Mouse (Mus musculus) heart, embryonic 14.5 days (tissue): Measurements from ENCODE around the gene Eif4a2. TPM values are rescaled to one million over a fixed set of nuclear protein-coding genes. Genes with fewer than 3 reads are reported as not detected.
A peak's percentile ranks its signal among the peaks of the same experiment; 100 is the strongest.

Experiments used
- ATAC-seq: fragments of 200-750 bp; cut with Nextera tagmentation; 2 replicates; pipeline ENCODE4 v1.8.0; 2017; ENCODE audit warnings: low read depth, moderate TSS enrichment; ENCODE audit not compliant: insufficient number of reproducible peaks, insufficient read depth, low FRiP score
- H3K27ac ChIP-seq, 2 experiments: fragments of 200-500 bp in 1 of 2; fragments of 300-500 bp in 1 of 2; sonication (generic) in 1 of 2; replicated peaks in 1 of 2; 2 replicates each; pipeline ENCODE4 v1.5.1; 2012 to 2014; ENCODE audit warnings: low read depth in 2 of 2, low read length in 2 of 2, control low read depth in 1 of 2, mild to moderate bottlenecking in 1 of 2, mixed read lengths in 1 of 2; ENCODE audit not compliant: control insufficient read depth in 1 of 2, insufficient read depth in 1 of 2
- H3K27me3 ChIP-seq: fragments of 300-500 bp; sonication (generic); 2 replicates; pipeline ENCODE4 v1.6.1; 2014; ENCODE audit warnings: mild to moderate bottlenecking, low read length, control low read depth; ENCODE audit not compliant: control insufficient read depth, insufficient read depth
- H3K36me3 ChIP-seq: fragments of 300-500 bp; sonication (generic); 2 replicates; pipeline ENCODE4 v1.6.1; 2014; ENCODE audit warnings: mild to moderate bottlenecking, control low read depth, low read length, mixed read lengths; ENCODE audit not compliant: control insufficient read depth, insufficient read depth
- H3K4me1 ChIP-seq, 2 experiments: fragments of 200-500 bp in 1 of 2; fragments of 300-500 bp in 1 of 2; sonication (generic) in 1 of 2; 2 replicates each; pipeline ENCODE4 v1.6.1; 2012 to 2014; ENCODE audit warnings: low read length in 2 of 2, control low read depth in 1 of 2, mixed read lengths in 1 of 2; ENCODE audit not compliant: control insufficient read depth in 2 of 2, insufficient read depth in 2 of 2
- H3K4me2 ChIP-seq: fragments of 300-500 bp; sonication (generic); 2 replicates; pipeline ENCODE4 v1.6.1; 2014; ENCODE audit warnings: mild to moderate bottlenecking, low read length
- H3K4me3 ChIP-seq, 2 experiments: fragments of 200-500 bp in 1 of 2; fragments of 300-500 bp in 1 of 2; sonication (generic) in 1 of 2; 2 replicates each; pipeline ENCODE4 v1.5.1; 2012 to 2014; ENCODE audit warnings: low read length in 2 of 2, mild to moderate bottlenecking in 2 of 2, control low read depth in 1 of 2, low read depth in 1 of 2, moderate library complexity in 1 of 2; ENCODE audit not compliant: control insufficient read depth in 1 of 2, insufficient read depth in 1 of 2
- H3K9ac ChIP-seq: fragments of 300-500 bp; sonication (generic); 2 replicates; pipeline ENCODE4 v1.6.1; 2014; ENCODE audit warnings: mild to moderate bottlenecking, low read length
- H3K9me3 ChIP-seq: fragments of 300-500 bp; sonication (generic); 2 replicates; pipeline ENCODE4 v1.6.1; 2016; ENCODE audit warnings: low read length, control low read depth; ENCODE audit not compliant: control insufficient read depth
- WGBS: fragments of 180-500 bp; shearing (Covaris S2); extraction: QIAGEN DNeasy Blood & Tissue Kit; methylation state at CpG from one replicate; pipeline ENCODE4 v1.1.7; 2014; 5-methylcytosine and 5-hydroxymethylcytosine counted together
- polyA plus RNA-seq: library from polyadenylated mRNA; unstranded; fragments of >200 nt; fragmentation: Nextera tagmentation; extraction: Ambion mirVana; gene quantifications from 2 replicates; pipeline ENCODE4 v1.2.1, GENCODE M21; 2014

Eif4a2 gene
- polyA plus RNA-seq, 1 experiment from 2014 or later, result 182 TPM

GRCm38 (mm10) chr16:23107946-23108759, 909 bp downstream of the Eif4a2 start:
- no peaks in the 10 kb centered on the region for H3K27me3 ChIP-seq
- peak overlapping the region; percentile 99 for H3K9ac ChIP-seq
- peak overlapping the region; percentile 94 to 99 for H3K27ac ChIP-seq
- H3K4me1 ChIP-seq, result peaks cover 0 to 19% of the 10 kb centered on the region in 2 experiments; a peak in 3 of 4 replicates
- H3K4me3 ChIP-seq, result peak overlapping the region; percentile 84 to 98
- peak; percentile 80 for ATAC-seq
- no peaks in the 10 kb centered on the region for H3K9me3 ChIP-seq
- peak overlapping the region; percentile 96 for H3K4me2 ChIP-seq
- H3K36me3 ChIP-seq, result peaks cover 48% of the 10 kb centered on the region
- WGBS, result under 1% methylated on average over 52 of the region's 52 CpGs

GRCm38 (mm10) chr16:23108943-23109342, 1.7 kb downstream of the Eif4a2 start:
- 3% methylated on average over 5 of the region's 5 CpGs for WGBS
- Histone ChIP-seq H3K4me1 (peaks cover 0 to 19% of the 10 kb centered on the region in 2 experiments; a peak in 2 of 4 replicates), H3K27ac (peak overlapping the region in 1 of 2 experiments; percentile 99; a peak in 2 of 4 replicates), H3K4me2 (peak overlapping the region; percentile 96), H3K9me3 (no peaks in the 10 kb centered on the region), H3K36me3 (peaks cover 54% of the 10 kb centered on the region), H3K9ac (peak overlapping the region; percentile 99), H3K4me3 (peak overlapping the region; percentile 84 to 98; a peak in 3 of 4 replicates), H3K27me3 (no peaks in the 10 kb centered on the region)
- no peak for ATAC-seq

- Histone ChIP-seq H3K4me2 (peak overlapping the region; percentile 96), H3K4me3 (peak overlapping the region; percentile 84 to 98; a peak in 3 of 4 replicates), H3K27me3 (no peaks in the 10 kb centered on the region), H3K4me1 (peaks cover 0 to 19% of the 10 kb centered on the region in 2 experiments; a peak in 2 of 4 replicates), H3K36me3 (peaks cover 61% of the 10 kb centered on the region), H3K9me3 (no peaks in the 10 kb centered on the region), H3K27ac (peak overlapping the region in 1 of 2 experiments; percentile 99; a peak in 2 of 4 replicates), H3K9ac (peak overlapping the region; percentile 99)
- 52% methylated on average over 5 of the region's 5 CpGs for WGBS
- ATAC-seq, result no peak
Measured at GRCm38 (mm10) chr16:23109350-23110280, 2.4 kb downstream of the Eif4a2 start.

DNA sequence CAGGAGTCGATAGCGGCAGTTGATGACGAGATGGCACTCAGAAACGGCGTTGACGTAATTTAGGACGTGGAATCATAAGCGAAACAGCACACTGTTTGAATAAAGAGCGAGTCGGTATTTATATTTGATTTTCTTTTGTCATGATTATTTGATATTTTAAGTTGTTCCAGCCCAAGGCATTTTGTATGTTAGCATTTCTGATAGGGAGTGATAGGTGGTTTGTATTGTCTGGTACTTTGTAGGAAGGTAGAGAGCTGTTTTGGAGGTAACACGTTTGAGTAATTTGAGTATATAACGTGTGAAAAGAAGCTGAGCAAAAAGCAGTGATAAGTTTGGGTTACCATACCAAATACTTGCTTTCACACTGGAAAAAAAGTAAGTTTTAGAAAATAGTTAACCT, 5.1 kb downstream of the Eif4a2 start:
- Histone ChIP-seq H3K4me1 (peaks cover 0 to 14% of the 10 kb centered on the region in 2 experiments; a peak in 2 of 4 replicates), H3K27me3 (no peaks in the 10 kb centered on the region), H3K4me2 (no peak overlapping the region), H3K27ac (no peak overlapping the region), H3K4me3 (no peak overlapping the region), H3K9me3 (no peaks in the 10 kb centered on the region), H3K9ac (no peak overlapping the region; the same call in 1 of the 2 replicates), H3K36me3 (peaks cover 85% of the 10 kb centered on the region)
- WGBS, result 79% methylated on average over 12 of the region's 12 CpGs
- no peak for ATAC-seq

DNA sequence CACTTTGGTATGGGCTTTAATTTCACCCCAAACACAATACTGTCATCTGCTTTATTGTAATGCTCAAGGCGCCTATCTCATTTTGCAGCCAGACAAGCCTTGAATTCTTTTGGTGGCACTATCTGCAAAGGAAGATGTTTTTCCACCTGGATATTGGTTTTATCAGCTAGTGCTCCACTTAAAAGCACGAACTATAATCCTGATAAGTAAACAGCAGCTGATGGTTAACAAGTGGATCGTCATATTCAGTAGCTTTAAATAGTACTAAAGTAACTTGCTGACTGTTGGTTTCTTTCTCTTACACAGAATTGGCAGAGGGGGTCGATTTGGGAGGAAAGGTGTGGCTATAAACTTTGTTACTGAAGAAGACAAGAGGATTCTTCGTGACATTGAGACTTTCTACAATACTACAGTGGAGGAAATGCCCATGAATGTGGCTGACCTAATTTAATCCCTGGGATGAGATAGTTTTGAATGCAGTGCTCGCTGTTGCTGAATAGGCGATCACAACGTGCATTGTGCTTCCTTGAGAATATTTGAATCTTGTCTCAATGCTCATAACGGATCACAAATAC, 5.7 kb downstream of the Eif4a2 start:
- H3K27me3 ChIP-seq, result no peaks in the 10 kb centered on the region
- H3K27ac ChIP-seq, result no peak overlapping the region
- no peak overlapping the region for H3K9ac ChIP-seq
- peaks cover 91% of the 10 kb centered on the region for H3K36me3 ChIP-seq
- no peak for ATAC-seq
- H3K4me3 ChIP-seq, result no peak overlapping the region
- no peaks in the 10 kb centered on the region for H3K9me3 ChIP-seq
- no peak overlapping the region for H3K4me2 ChIP-seq
- peaks cover 0 to 14% of the 10 kb centered on the region in 2 experiments; a peak in 2 of 4 replicates for H3K4me1 ChIP-seq
- WGBS, result 33% methylated on average over 9 of the region's 9 CpGs

- no peaks in the 10 kb centered on the region for H3K9me3 ChIP-seq
- H3K27me3 ChIP-seq, result no peaks in the 10 kb centered on the region
- ATAC-seq, result no peak
- peaks cover 0 to 14% of the 10 kb centered on the region in 2 experiments; a peak in 2 of 4 replicates for H3K4me1 ChIP-seq
- H3K9ac ChIP-seq, result no peak overlapping the region
- H3K27ac ChIP-seq, result no peak overlapping the region
- no peak overlapping the region for H3K4me3 ChIP-seq
- peaks cover 93% of the 10 kb centered on the region for H3K36me3 ChIP-seq
- no peak overlapping the region for H3K4me2 ChIP-seq
Measured at GRCm38 (mm10) chr16:23113903-23114302, 6.7 kb downstream of the Eif4a2 start.
